Mouse (Mus musculus): ENCODE measurements around the gene Slc35f4. TPM values are rescaled to one million over a fixed set of nuclear protein-coding genes. Genes with fewer than 3 reads are reported as not detected.

Gene Slc35f4
- polyA plus RNA-seq, 1 experiment: not detected

- Histone ChIP-seq H3K27ac (ENCODE audit: control insufficient read depth, insufficient read depth, low read length) (no peak overlapping the region), H3K4me1 (replicated peaks; ENCODE audit: control insufficient read depth, insufficient read depth, low read length) (no peaks in the 10 kb centered on the region), H3K27me3 (ENCODE audit: control insufficient read depth, insufficient read depth, low read length) (no peaks in the 10 kb centered on the region), H3K4me3 (ENCODE audit: control insufficient read depth, insufficient read depth, low read length) (no peak overlapping the region), H3K36me3 (ENCODE audit: control insufficient read depth, insufficient read depth, low read length) (no peaks in the 10 kb centered on the region)
- 54% methylated on average over 2 of the region's 2 CpGs for WGBS
- DNase-seq: no peak
- TF ChIP-seq POLR2A (IDR thresholded peaks at IDR 0.05; ENCODE audit: control insufficient read depth, extremely low read depth, insufficient read depth, low read length, poor library complexity) (no peak), CTCF (IDR thresholded peaks at IDR 0.05; ENCODE audit: borderline replicate concordance, control insufficient read depth, extremely low read depth, insufficient read depth, low read length, poor library complexity) (no peak)
These were observed 250.5 kb downstream of the Slc35f4 start for GRCm38 (mm10) chr14:49275376-49275775.

- 77% methylated on average over 5 of the region's 5 CpGs for WGBS
- H3K27me3 ChIP-seq (ENCODE audit: control insufficient read depth, insufficient read depth, low read length): no peaks in the 10 kb centered on the region
- no peak overlapping the region for H3K4me3 ChIP-seq (ENCODE audit: control insufficient read depth, insufficient read depth, low read length)
- no peaks in the 10 kb centered on the region for H3K36me3 ChIP-seq (ENCODE audit: control insufficient read depth, insufficient read depth, low read length)
- no peak overlapping the region for H3K27ac ChIP-seq (ENCODE audit: control insufficient read depth, insufficient read depth, low read length)
- TF ChIP-seq POLR2A (IDR thresholded peaks at IDR 0.05; ENCODE audit: control insufficient read depth, extremely low read depth, insufficient read depth, low read length, poor library complexity) (no peak), CTCF (IDR thresholded peaks at IDR 0.05; ENCODE audit: borderline replicate concordance, control insufficient read depth, extremely low read depth, insufficient read depth, low read length, poor library complexity) (no peak)
- H3K4me1 ChIP-seq (replicated peaks; ENCODE audit: control insufficient read depth, insufficient read depth, low read length): no peaks in the 10 kb centered on the region
- DNase-seq: no peak
These were observed 260.4 kb downstream of the Slc35f4 start for GRCm38 (mm10) chr14:49265286-49266002.
